Mouse (Mus musculus) neural tube, embryonic 13.5 days (tissue): Measurements from ENCODE around the gene Hoxc12. TPM values are rescaled to one million over a fixed set of nuclear protein-coding genes. Genes with fewer than 3 reads are reported as not detected.
A peak's percentile ranks its signal among the peaks of the same experiment; 100 is the strongest.

Experiments used
- ATAC-seq: fragments of 200-750 bp; cut with Nextera tagmentation; 2 replicates; pipeline ENCODE4 v1.8.0; 2017; ENCODE audit warnings: low read depth, mild to moderate bottlenecking, moderate TSS enrichment, moderate library complexity
- H3K27ac ChIP-seq: fragments of 300-500 bp; sonication (generic); replicated peaks from 2 replicates; pipeline ENCODE4 v1.5.1; 2015; ENCODE audit warnings: moderate library complexity, mild to moderate bottlenecking, inconsistent platforms
- H3K27me3 ChIP-seq: fragments of 300-500 bp; sonication (generic); 2 replicates; pipeline ENCODE4 v1.6.1; 2015; ENCODE audit warnings: mild to moderate bottlenecking, inconsistent platforms
- H3K36me3 ChIP-seq: fragments of 300-500 bp; sonication (generic); 2 replicates; pipeline ENCODE4 v1.6.1; 2015; ENCODE audit warnings: mild to moderate bottlenecking, inconsistent platforms
- H3K4me1 ChIP-seq: fragments of 300-500 bp; sonication (generic); replicated peaks from 2 replicates; pipeline ENCODE4 v1.6.1; 2015; ENCODE audit warnings: inconsistent platforms
- H3K4me2 ChIP-seq: fragments of 300-500 bp; sonication (generic); 2 replicates; pipeline ENCODE4 v1.6.1; 2015; ENCODE audit warnings: inconsistent platforms, mild to moderate bottlenecking, moderate library complexity
- H3K4me3 ChIP-seq: fragments of 300-500 bp; sonication (generic); 2 replicates; pipeline ENCODE4 v1.5.1; 2015; ENCODE audit warnings: mild to moderate bottlenecking, inconsistent platforms
- H3K9ac ChIP-seq: fragments of 300-500 bp; sonication (generic); 2 replicates; pipeline ENCODE4 v1.6.1; 2015; ENCODE audit warnings: moderate library complexity, mild to moderate bottlenecking, inconsistent platforms
- H3K9me3 ChIP-seq: fragments of 300-500 bp; sonication (generic); 2 replicates; pipeline ENCODE4 v1.6.1; 2016; ENCODE audit warnings: inconsistent platforms
- WGBS: fragments of 180-500 bp; shearing (Covaris S2); methylation state at CpG from one replicate; pipeline ENCODE4 v1.1.7; 2015; 5-methylcytosine and 5-hydroxymethylcytosine counted together
- polyA plus RNA-seq: library from polyadenylated mRNA; unstranded; fragments of >200 nt; fragmentation: Nextera tagmentation; extraction: Ambion mirVana; gene quantifications from 2 replicates; pipeline ENCODE4 v1.2.1, GENCODE M21; 2015

Hoxc12 gene
- polyA plus RNA-seq, 1 experiment from 2014 or later, result 7.8 TPM

- Histone ChIP-seq H3K9me3 (no peaks in the 10 kb centered on the region), H3K4me1 (peaks cover 16% of the 10 kb centered on the region), H3K36me3 (no peaks in the 10 kb centered on the region), H3K9ac (peak overlapping the region; percentile 67), H3K27ac (peak overlapping the region; percentile 79), H3K4me3 (peak overlapping the region; percentile 33), H3K4me2 (peak overlapping the region; percentile 49), H3K27me3 (peaks cover 98% of the 10 kb centered on the region)
- peak; percentile 41; the same call in 1 of the 2 replicates for ATAC-seq
- under 1% methylated on average over 49 of the region's 53 CpGs for WGBS
Measured at GRCm38 (mm10) chr15:102942739-102943467, 6.3 kb downstream of the Hoxc12 start.

GRCm38 (mm10) chr15:102943468-102943813 is 6.9 kb downstream of the Hoxc12 start:
- peaks cover 98% of the 10 kb centered on the region for H3K27me3 ChIP-seq
- peak overlapping the region; percentile 67 for H3K9ac ChIP-seq
- peaks cover 16% of the 10 kb centered on the region for H3K4me1 ChIP-seq
- H3K4me2 ChIP-seq, result peak overlapping the region; percentile 49
- H3K4me3 ChIP-seq, result peak overlapping the region; percentile 33
- no peaks in the 10 kb centered on the region for H3K9me3 ChIP-seq
- no peaks in the 10 kb centered on the region for H3K36me3 ChIP-seq
- 1% methylated on average over 5 of the region's 5 CpGs for WGBS
- ATAC-seq, result no peak
- H3K27ac ChIP-seq, result peak overlapping the region; percentile 79; the same call in 1 of the 2 replicates

DNA sequence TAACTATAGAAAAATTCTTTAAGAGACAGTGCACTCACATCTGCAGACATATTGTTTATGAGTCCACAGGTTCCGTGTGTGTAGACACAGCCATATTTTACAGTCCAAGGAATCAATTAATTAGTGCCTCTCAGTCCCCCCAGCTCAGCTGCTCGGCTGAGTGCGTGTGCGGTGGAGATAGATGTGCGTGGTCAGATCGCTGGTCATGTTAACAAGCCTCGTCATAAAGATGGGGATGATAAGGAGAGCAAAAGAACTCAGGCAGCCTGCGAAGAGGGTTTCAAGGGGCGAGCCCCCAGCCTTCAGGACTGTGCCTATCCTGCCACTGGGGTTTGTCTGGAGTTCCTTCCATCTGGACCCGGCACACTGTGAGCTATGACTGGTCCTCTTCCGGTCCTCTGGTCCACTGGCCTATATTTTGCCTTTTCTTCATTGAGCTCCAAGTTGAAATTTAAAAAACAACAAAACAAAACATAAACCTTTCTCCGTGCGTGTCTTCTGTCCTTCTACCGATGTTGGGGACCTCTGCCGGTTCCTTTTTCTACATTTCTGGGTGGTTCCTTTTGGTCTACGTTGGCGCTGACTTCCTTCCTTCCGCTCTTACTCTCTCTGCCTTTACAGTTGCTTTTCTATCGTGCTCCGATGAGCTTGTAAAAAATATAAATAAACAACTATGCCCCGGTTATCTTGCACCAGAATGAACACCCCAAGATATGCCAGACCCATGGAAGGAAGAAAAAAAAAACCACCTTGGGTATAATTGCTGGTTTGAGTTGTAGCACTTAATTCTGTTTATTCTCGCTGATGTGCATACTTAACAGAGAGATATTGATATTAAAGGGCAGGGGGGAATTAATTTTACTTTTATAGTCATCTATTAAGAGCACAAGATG is 8.9 kb downstream of the Hoxc12 start:
- peaks cover 7% of the 10 kb centered on the region for H3K4me1 ChIP-seq
- peaks cover 96% of the 10 kb centered on the region for H3K27me3 ChIP-seq
- 8% methylated on average over 22 of the region's 22 CpGs for WGBS
- H3K4me3 ChIP-seq, result peak overlapping the region; percentile 29; the same call in 1 of the 2 replicates
- peak overlapping the region; percentile 44; the same call in 1 of the 2 replicates for H3K9ac ChIP-seq
- H3K9me3 ChIP-seq, result no peaks in the 10 kb centered on the region
- H3K27ac ChIP-seq, result no peak overlapping the region; the same call in 1 of the 2 replicates
- H3K4me2 ChIP-seq, result peak overlapping the region; percentile 49
- no peaks in the 10 kb centered on the region for H3K36me3 ChIP-seq
- ATAC-seq, result no peak

DNA sequence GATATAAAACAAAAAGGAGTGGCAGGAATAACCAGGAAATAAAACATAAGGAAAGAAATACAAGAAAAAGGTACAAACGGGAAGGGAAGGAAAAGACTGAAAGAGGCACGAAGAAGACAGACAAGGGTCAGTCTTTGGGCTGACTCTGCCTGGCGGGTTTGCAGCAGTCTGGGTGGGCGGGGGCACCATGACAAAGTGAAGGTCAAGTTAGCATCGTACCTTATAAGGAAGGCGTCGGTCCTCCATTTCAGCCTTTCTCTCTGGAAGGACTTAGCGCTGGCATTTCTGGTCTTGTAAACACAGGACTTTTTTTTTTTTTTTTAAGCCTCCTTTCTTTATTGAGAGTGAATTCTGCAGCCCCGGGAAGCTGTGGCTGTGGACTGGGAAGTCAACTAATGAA is 10.7 kb downstream of the Hoxc12 start:
- Histone ChIP-seq H3K9me3 (no peaks in the 10 kb centered on the region), H3K36me3 (no peaks in the 10 kb centered on the region), H3K9ac (peak overlapping the region; percentile 64), H3K4me2 (peak overlapping the region; percentile 49), H3K4me3 (peak overlapping the region; percentile 29), H3K27me3 (peaks cover 96% of the 10 kb centered on the region), H3K4me1 (peaks cover 7% of the 10 kb centered on the region), H3K27ac (peak overlapping the region; percentile 71)
- 3% methylated on average over 9 of the region's 9 CpGs for WGBS
- ATAC-seq, result no peak

DNA sequence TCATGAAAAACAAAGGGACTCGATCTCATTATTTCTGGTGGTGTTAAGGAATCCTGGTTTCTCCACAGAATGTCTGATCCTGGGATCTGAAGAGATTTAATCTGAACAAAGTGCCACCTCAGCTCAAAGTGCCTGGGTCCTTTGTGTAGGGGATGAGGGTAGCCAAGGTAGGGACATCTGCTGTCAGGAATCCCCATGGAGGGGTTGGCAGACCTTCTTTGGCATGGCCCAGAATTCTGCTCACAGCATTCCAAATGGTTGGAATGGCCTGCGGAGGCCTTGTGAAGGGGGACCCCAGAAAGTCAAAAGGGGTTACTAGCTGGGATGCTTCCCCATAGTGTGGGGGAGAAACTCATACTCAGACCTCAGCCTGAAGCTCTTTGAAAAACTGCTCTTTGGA is 12.3 kb downstream of the Hoxc12 start:
- H3K36me3 ChIP-seq, result no peaks in the 10 kb centered on the region
- H3K27me3 ChIP-seq, result peaks cover 99% of the 10 kb centered on the region
- peak overlapping the region; percentile 64 for H3K9ac ChIP-seq
- H3K9me3 ChIP-seq, result no peaks in the 10 kb centered on the region
- peak overlapping the region; percentile 49 for H3K4me2 ChIP-seq
- ATAC-seq, result no peak
- H3K4me3 ChIP-seq, result peak overlapping the region; percentile 29; the same call in 1 of the 2 replicates
- H3K4me1 ChIP-seq, result no peaks in the 10 kb centered on the region
- WGBS, result 13% methylated on average over 2 of the region's 2 CpGs
- H3K27ac ChIP-seq, result 0 out of 2 replicates have a peak overlapping the region, but pooled peaks have one; percentile 49

DNA sequence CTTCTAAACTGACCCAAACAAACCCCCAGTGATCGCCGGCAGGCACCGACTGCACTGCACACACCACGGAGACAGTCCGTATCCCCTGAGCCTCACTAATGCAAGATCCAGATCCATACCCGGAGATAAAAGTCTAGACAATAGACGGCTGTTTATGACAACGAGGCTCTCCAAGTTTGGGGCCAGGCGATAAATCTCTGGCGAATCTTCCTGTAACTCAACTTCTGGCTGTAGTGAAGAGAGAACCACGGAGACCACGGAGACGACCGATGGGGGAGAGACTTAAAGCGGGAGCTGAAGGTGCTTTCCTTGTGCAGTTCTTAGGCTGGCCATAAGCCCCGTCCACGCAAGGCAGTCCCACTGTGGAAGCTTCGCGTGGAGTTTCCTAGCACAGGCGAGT is 13.1 kb downstream of the Hoxc12 start:
- peak overlapping the region; percentile 29 for H3K4me3 ChIP-seq
- H3K4me2 ChIP-seq, result peak overlapping the region; percentile 49
- no peaks in the 10 kb centered on the region for H3K4me1 ChIP-seq
- WGBS, result under 1% methylated on average over 20 of the region's 20 CpGs
- H3K36me3 ChIP-seq, result no peaks in the 10 kb centered on the region
- peak overlapping the region; percentile 64 for H3K9ac ChIP-seq
- peaks cover 99% of the 10 kb centered on the region for H3K27me3 ChIP-seq
- no peak for ATAC-seq
- no peaks in the 10 kb centered on the region for H3K9me3 ChIP-seq
- peak overlapping the region; percentile 63; the same call in 1 of the 2 replicates for H3K27ac ChIP-seq

GRCm38 (mm10) chr15:102950877-102951276 is 14.3 kb downstream of the Hoxc12 start:
- Histone ChIP-seq H3K4me3 (peak overlapping the region; percentile 28), H3K9ac (peak overlapping the region; percentile 64)

GRCm38 (mm10) chr15:102953561-102953960 is 17.0 kb downstream of the Hoxc12 start:
- Histone ChIP-seq H3K4me3 (peak overlapping the region; percentile 39), H3K4me1 (no peaks in the 10 kb centered on the region), H3K27ac (peak overlapping the region; percentile 38; the same call in 1 of the 2 replicates), H3K36me3 (no peaks in the 10 kb centered on the region), H3K9me3 (no peaks in the 10 kb centered on the region), H3K4me2 (peak overlapping the region; percentile 46), H3K27me3 (peaks cover 99% of the 10 kb centered on the region), H3K9ac (peak overlapping the region; percentile 68; the same call in 1 of the 2 replicates)
- WGBS, result 3% methylated on average over 6 of the region's 6 CpGs
- no peak for ATAC-seq

More at GRCm38 (mm10) chr15:102950877-102951276, 14.3 kb downstream of the Hoxc12 start:
- 10% methylated on average over 2 of the region's 2 CpGs for WGBS
- Histone ChIP-seq H3K36me3 (no peaks in the 10 kb centered on the region), H3K9me3 (no peaks in the 10 kb centered on the region), H3K27me3 (peaks cover 99% of the 10 kb centered on the region), H3K27ac (peak overlapping the region; percentile 39), H3K4me1 (no peaks in the 10 kb centered on the region), H3K4me2 (peak overlapping the region; percentile 46)
- ATAC-seq, result no peak

- WGBS, result under 1% methylated on average over 57 of the region's 57 CpGs
- ATAC-seq, result no peak
- Histone ChIP-seq H3K27ac (peak within 1 kb of the TSS; percentile 59), H3K36me3 (no peaks in the 10 kb centered on the region), H3K4me3 (peak within 1 kb of the TSS; percentile 39), H3K4me1 (no peaks in the 10 kb centered on the region), H3K9ac (peak within 1 kb of the TSS; percentile 68), H3K9me3 (no peaks in the 10 kb centered on the region), H3K4me2 (peak within 1 kb of the TSS; percentile 46), H3K27me3 (peaks cover 97% of the 10 kb centered on the region)
Measured at GRCm38 (mm10) chr15:102954192-102955006, 17.8 kb downstream of the Hoxc12 start, which contains the start of gene Hoxc11. TSS of gene Hoxc11 (plus strand) at chr15:102954427.

GRCm38 (mm10) chr15:102955007-102955382 is 18.4 kb downstream of the Hoxc12 start:
- Histone ChIP-seq H3K27me3 (peaks cover 97% of the 10 kb centered on the region), H3K9ac (peak overlapping the region; percentile 68), H3K36me3 (no peaks in the 10 kb centered on the region), H3K27ac (peak overlapping the region; percentile 59; the same call in 1 of the 2 replicates), H3K4me3 (peak overlapping the region; percentile 39), H3K4me2 (peak overlapping the region; percentile 46), H3K4me1 (0 out of 2 replicates have a peak, but pooled peaks cover 4% of the 10 kb centered on the region), H3K9me3 (no peaks in the 10 kb centered on the region)
- no peak for ATAC-seq
- WGBS, result under 1% methylated on average over 27 of the region's 28 CpGs
